Mouse (Mus musculus) megakaryocyte, adult 5-6 weeks (primary cell): ENCODE data around the gene Lrit3. TPM values are rescaled to one million over a fixed set of nuclear protein-coding genes. Genes with fewer than 3 reads are reported as not detected.
"Not testable (repeated sequence)": the region's sequence is repeated elsewhere in the genome, so short reads cannot be mapped to it uniquely, and the experiment has no call there.

Source experiments
- ATAC-seq: 2 replicates; pipeline ENCODE4 v1.8.0; 2016; ENCODE audit warnings: mild to moderate bottlenecking, inconsistent platforms; ENCODE audit not compliant: poor library complexity, severe bottlenecking
- total RNA-seq, 2 experiments: library from RNA; stranded (forward) in 1 of 2; stranded (reverse) in 1 of 2; fragments of 153-499, 151-499 nt in 1 of 2; fragments of 221-1000, 200-1000 nt in 1 of 2; gene quantifications; 2 replicates each; pipeline versions ENCODE4 v1.2.3 to v1.2.4; 2015 to 2017

The Lrit3 gene
- total RNA-seq, 2 experiments from 2014 or later: 0.09 TPM; not detected in 1

DNA sequence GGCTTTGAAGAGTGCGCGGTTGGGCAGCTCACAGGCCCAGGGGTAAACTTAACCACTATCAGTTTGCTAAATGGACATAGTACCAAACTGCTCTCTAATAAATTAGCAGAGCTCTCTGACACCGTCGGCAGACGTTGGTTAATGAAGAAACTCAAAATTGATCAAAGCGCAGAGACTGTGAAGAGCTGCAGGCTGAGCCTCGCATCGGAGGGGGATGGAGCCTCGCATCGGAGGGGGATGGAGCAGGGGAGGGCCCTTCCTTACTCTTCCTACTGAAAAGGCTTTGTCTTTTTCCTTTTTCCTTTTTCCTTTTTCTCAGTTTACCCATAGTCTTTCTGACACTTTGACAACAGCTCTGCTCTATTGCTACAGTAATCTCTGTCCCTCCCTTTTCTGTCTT, 22.4 kb downstream of the Lrit3 start:
- ATAC-seq: no peak

DNA sequence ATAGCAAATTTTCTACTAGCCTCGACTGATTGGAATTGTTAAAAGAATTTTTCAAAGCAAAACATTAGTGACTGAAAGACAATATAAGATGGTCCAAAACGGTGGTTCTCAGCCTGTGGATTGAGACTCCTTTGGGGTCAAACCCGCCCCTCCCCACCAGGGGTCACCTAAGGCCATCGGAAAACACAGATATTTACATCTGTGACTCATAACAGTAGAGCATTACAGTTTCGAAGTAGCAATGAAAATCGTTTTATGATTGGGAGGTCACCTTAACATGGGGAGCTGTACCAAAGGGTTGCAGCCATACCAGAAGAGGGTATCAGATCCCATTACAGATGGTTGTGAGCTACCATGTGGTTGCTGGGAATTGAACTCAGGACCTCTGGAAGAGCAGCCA, 32.6 kb downstream of the Lrit3 start:
- no peak for ATAC-seq

DNA sequence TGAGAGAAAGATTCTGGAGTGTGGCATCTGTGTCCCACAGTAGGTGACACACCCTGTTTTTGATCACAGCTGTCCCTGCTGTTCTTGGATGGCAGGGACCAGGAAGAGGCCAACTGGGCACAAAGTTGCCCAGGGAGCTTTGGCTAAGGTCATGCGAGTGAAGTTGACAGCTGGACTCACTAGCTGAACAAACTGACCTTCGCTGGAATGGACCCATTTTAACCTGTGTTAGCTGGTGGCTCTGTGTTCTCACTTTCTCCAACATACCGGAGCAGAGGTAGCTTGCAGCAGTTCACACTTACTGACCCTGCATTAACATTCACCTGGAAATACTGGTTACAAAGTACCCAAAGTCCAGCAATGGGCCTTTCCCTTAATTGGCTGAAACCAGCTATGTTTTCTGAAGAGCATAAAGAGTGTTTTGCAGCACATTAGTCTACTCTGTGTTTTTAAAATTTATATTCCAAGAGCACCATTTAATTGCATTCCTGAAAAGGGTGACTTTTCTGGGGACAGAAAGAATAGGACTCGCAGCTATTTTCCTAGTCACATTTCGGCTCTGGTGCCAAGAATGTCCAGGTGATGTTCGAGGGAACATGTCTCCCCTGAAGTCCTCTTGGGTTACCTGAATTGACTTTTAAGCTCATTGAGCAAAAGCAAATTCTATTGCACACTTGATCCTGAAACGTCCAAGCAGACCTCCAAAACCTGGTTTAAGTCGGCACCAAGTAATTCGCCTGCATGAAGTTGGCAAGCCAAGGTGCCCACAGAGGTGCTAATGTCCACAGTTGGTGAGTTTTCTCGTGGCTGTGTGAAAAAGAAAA, 36.6 kb downstream of the Lrit3 start:
- ATAC-seq: no peak

DNA sequence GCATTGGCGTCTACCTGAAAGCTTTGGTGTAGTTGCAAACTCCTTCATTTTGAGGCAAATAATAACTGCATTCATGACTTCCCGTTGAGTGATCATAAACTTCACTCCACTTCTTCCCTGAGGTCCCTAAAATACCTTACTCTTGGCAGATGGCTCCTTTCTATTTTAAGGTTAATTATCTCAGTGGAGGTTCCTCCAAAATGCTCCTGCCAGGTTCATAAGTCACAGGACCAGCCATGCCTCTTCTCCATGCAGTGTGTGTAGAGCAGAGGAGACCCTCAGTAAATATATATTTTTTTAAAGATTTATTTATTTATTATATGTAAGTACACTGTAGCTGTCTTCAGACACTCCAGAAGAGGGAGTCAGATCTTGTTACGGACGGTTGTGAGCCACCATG, 37.7 kb downstream of the Lrit3 start:
- no peak for ATAC-seq

DNA sequence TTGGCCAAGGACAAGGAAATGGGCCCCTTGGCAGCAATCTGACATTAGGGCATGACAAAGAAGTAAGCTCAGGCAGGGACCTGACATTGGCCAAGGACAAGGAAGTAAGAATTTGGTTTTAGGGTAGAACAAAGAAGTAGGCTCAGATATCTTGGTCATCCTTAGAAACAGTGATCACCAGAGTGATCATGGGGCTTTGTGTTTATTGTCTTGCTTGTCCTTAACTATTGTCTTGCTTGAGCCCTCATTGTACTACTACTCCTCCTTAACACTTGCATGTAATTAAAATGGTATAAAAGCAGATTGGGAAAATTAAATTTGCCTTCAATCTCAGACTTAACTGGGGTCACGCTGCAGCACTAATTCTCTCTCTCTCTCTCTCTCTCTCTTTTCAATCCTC, 46.2 kb downstream of the Lrit3 start:
- not testable (repeated sequence) for ATAC-seq

DNA sequence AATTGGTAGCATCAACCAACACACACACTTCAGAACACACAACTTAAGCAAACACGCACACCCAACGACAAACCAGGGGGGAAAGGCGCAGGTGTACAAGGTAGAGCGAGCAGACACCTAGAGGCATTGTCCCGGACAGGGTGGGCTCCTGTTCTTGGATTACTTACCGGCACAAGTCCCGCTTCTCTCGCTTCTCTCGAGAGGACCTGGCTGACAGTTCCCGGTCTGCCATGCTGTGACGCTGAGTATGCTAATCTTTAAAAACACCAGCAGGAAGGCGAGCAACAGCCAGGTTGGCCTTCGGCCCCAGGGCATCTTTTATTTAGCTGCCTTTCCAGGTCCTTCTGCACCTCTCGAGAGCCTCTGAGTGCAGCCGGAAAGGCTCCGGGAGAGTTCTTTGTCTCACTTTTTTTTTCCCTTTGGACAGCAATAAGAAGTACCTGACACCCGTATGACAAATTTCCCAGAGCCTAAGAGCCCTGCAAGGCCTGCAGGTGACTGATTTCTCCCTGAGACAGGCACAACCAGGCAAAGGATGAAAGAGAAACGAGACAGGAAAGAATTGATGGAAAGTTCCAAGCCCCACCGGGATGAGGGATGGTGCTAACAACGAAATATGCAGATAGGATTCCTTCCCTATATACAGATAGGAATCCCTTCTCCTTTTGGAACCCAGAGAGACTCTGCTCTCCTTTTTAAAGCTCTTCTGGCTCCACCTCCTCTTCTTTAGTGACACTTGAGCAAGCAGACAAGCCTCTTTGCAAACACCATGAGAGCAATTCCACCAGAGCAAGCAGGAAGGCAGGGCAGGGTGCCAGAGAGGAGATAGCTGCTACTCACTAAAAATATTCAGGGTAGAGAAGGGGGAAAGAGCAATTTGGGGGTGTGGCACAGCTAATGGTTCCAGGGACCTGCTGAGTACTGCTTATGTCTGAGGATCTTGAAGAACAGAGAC, 48.9 kb downstream of the Lrit3 start, which contains the start of gene Egf:
TSS of gene Egf (minus strand) at position 667 of the 955 bp plus-strand sequence.
- ATAC-seq: no peak

DNA sequence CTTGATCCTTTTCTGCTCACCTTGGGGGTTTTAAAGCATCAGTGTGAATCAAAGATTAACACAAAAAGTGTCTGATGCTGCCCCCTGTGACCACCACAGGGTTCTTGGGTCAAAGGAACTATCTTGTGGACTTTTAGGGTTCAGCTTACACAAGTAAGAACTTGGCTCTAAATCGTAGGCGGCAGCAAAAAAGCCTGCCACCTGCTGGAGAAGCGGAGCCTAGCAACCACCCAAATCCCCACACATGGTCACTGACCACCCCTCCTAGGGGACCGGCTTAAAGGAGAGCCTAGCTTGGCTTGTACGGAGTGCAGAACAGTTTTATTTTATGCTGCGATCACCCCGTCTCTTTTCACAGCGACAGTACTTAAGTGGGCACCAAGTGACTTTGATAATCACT, 59.0 kb downstream of the Lrit3 start:
- peak; percentile 63 for ATAC-seq

DNA sequence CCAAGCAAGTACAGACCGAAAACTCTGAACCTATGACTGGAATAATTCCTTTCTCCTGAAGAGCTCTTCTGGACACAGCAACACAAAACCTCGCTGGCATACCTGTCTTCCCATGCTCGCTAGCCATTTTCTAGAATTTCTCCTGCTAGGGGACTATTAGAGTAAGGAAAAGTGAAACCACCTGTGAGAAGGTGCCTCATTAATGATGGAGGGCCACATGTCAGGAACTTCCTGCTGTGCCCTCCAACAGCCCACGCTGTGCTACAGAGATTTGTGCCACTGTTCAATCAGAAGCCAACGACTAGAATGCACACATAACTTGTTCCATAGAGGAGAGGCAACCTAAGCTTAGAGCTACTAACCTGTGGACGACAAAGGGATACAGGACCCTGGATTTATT, 61.0 kb downstream of the Lrit3 start:
- no peak for ATAC-seq

DNA sequence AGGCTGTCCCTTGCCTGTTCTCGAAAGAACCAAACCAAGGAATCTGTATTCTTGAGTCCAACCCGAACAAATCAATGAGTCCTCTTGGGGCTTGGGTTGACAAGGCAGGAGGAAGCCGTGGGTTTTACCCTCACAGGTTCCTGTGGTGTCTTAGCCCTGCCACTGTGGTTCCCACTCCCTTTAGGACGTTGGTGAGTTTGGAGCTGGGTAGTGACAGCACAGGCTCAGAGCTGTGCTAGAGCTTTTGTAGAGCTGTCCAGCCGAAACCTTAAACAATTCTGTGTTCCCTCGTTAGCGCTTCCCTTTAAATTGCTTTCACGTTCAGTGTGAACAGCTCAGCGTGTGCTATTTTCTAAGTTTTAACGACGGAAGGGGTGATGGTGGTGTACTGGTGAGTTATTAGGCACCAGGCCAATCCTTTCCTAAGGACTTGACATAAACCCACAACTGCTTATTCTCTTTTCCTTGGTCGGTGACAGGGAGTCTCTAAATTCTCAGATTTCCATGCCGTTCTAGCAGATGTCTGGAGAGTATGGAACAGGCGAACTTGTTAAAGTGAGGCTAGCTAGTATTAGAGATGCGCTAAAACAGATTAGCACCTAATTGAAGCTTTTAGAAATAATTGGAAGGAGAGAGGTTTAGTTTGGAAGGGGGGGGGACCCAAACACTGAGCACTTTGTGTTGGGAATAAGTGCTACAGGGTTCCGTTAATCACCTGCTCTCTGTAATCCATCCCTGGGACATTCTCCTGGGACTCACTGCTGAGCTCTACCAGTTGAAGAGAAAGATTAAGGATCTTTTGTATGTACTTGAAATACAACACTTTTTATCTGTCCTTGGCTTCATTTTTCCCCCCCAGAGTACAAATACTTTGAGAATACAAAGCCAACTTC, 65.3 kb downstream of the Lrit3 start:
- ATAC-seq: no peak

Other genes starting within 250 kb of the Lrit3 start
- 0.47 and 1.2 TPM in 2 replicates for gene Egf, start 48.7 kb downstream of the Lrit3 start, total RNA-seq (2015)
- 0.16 and 0.95 TPM in 2 replicates for gene Egf, start 48.7 kb downstream of the Lrit3 start, total RNA-seq (2017)
- not detected in 2 replicates for gene Rrh, start 18.6 kb upstream of the Lrit3 start, total RNA-seq (2015)
- gene Rrh, start 18.6 kb upstream of the Lrit3 start, total RNA-seq (2017): 0.37 TPM in 1 of 2 replicates, not detected in the other
- 8.8 and 14.9 TPM in 2 replicates for gene Gar1, start 27.4 kb upstream of the Lrit3 start, total RNA-seq (2015)
- 5.4 and 11.6 TPM in 2 replicates for gene Gar1, start 27.4 kb upstream of the Lrit3 start, total RNA-seq (2017)
- gene Cfi, start 31.9 kb upstream of the Lrit3 start, total RNA-seq (2015): not detected in 2 replicates
- gene Cfi, start 31.9 kb upstream of the Lrit3 start, total RNA-seq (2017): not detected in 2 replicates
- gene Pla2g12a, start 74.6 kb upstream of the Lrit3 start, total RNA-seq (2015): 4.3 and 6.0 TPM in 2 replicates
- 6.1 and 7.2 TPM in 2 replicates for gene Pla2g12a, start 74.6 kb upstream of the Lrit3 start, total RNA-seq (2017)
- gene Casp6, start 97.4 kb upstream of the Lrit3 start, total RNA-seq (2015): 24.6 and 32.3 TPM in 2 replicates
- gene Casp6, start 97.4 kb upstream of the Lrit3 start, total RNA-seq (2017): 14.1 and 17.1 TPM in 2 replicates
- gene Mcub, start 166.2 kb upstream of the Lrit3 start, total RNA-seq (2015): 102 and 117 TPM in 2 replicates
- 155 and 162 TPM in 2 replicates for gene Mcub, start 166.2 kb upstream of the Lrit3 start, total RNA-seq (2017)